Mouse (Mus musculus) E14TG2a.4 (cell line): ENCODE measurements around the gene Atp6v1e1.

Experiments
- CTCF ChIP-seq: conservative IDR thresholded peaks from 2 replicates; pipeline ENCODE4 v1.5.1; 2014; ENCODE audit warnings: low read length
- NANOG ChIP-seq: IDR thresholded peaks from 2 replicates; pipeline ENCODE4 v1.6.1; 2014; ENCODE audit warnings: borderline replicate concordance, low read length, mixed read lengths
- POU5F1 ChIP-seq: IDR thresholded peaks from 2 replicates; pipeline ENCODE4 v1.6.1; 2014; ENCODE audit warnings: low read length, borderline replicate concordance

GRCm38 (mm10) chr6:120837152-120837530 is 14.5 kb upstream of the Atp6v1e1 start:
- TF ChIP-seq CTCF (no peak), POU5F1 (no peak), NANOG (no peak)
